Mouse (Mus musculus): ENCODE measurements around the gene Fntb.

Fntb gene

GRCm38 (mm10) chr12:76765354-76765851 lies at the start of gene Fntb, which contains the start of gene Churc1:
Fntb (plus strand) TSS chr12:76765589.
Churc1 (plus strand) TSS chr12:76765538.
- in situ Hi-C loops (cut with MboI; ENCODE audit: unreplicated experiment in 2 of 2) = loop anchor here in 1 of 2 experiments (25.0 kb wide), 1 partner anchor 478 kb away; no protein-coding TSS in a partner anchor

DNA sequence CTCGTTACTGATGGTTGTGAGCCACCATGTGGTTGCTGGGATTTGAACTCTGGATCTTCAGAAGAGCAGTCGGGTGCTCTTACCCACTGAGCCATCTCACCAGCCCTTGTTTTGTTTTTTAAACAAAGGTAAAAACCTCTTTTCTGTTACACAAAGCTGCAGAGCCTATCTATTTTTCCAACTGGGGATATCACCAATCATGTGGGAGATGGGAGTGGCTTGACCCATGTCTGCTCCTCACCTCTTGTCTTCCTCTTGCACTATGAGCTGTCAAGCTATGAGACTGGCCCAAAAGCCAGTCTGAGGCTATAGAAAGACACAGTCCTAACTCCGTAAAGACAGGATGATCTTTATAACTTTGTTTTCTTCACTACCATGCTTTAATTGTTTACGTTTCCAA lies 47.0 kb upstream of the Fntb start:
- in situ Hi-C loops (cut with MboI; ENCODE audit: unreplicated experiment in 2 of 2) = no loop called here

- in situ Hi-C loops (cut with MboI; ENCODE audit: unreplicated experiment in 2 of 2) = no loop called here
Observed at GRCm38 (mm10) chr12:76720572-76720971, 44.8 kb upstream of the Fntb start.

DNA sequence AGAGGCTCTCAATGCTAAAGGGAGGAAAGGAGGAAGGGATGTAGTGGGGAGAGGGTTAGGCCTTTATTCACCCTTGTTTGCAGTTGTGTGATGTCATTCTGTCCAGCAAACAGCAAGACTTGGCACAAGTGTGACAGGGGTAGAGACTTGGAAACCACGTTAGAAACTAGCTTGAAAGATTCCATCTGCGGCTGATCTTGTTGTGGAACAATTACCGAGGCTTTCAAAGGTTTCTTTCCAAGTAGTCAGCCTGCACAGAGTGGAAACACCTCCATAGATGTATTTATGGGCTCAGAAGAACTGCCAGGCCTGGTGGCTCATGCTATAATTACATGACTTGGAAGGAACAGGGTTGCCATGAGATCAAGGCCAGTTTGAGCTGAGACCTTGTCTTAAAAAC lies 43.4 kb upstream of the Fntb start:
- in situ Hi-C loops (cut with MboI; ENCODE audit: unreplicated experiment in 2 of 2) = no loop called here

DNA sequence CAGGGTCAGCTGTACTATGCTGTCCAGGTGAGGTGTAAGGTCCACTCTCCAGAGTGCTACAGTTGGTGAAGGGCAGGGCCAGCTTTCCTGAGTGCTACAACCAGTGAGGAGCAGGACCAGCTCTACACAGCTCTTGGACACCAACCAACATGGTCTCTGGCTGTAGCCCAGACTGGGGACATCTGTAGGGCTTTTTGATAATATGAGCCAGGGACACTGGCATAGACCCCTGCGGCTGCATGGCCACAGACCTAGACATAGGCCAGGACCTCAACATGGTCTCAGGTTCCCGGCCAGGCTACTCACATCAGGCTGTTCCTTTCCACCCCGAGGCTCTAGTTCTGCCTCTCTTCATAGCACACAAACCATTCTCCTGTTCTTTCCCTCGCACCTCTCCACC lies 37.4 kb upstream of the Fntb start:
- in situ Hi-C loops (cut with MboI; ENCODE audit: unreplicated experiment in 2 of 2) = no loop called here

DNA sequence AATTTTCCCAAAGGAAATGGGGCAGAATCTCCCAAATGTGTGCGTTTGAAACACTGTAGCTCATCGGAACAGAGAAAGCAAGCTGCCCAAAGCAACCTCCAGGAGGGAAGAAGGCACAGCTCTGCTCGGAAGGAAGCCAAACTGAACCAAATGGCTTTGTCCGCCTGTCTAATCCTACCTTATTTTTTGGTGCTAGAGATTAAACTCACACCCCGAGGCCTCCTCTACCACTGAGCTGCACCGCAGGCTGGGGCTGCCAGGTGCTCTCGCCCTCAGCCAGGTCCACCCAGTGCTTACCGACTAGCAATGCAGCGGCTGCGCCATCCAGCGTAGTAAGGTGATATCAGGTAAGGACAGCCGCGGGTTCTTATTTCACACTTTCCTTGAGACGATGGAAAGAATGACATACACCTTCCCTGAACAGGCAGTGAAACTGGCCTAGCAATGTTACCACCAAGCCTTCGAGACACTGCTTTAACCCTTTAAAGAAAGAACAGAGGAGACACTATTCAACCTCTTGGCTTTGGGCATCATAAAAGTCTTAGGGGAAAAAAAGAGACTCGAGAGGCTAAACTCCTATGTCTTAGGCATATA lies 14.4 kb upstream of the Fntb start:
- in situ Hi-C loops (cut with MboI; ENCODE audit: unreplicated experiment in 2 of 2) = loop anchor here in 1 of 2 experiments (25.0 kb wide), 1 partner anchor 464 kb away; no protein-coding TSS in a partner anchor

DNA sequence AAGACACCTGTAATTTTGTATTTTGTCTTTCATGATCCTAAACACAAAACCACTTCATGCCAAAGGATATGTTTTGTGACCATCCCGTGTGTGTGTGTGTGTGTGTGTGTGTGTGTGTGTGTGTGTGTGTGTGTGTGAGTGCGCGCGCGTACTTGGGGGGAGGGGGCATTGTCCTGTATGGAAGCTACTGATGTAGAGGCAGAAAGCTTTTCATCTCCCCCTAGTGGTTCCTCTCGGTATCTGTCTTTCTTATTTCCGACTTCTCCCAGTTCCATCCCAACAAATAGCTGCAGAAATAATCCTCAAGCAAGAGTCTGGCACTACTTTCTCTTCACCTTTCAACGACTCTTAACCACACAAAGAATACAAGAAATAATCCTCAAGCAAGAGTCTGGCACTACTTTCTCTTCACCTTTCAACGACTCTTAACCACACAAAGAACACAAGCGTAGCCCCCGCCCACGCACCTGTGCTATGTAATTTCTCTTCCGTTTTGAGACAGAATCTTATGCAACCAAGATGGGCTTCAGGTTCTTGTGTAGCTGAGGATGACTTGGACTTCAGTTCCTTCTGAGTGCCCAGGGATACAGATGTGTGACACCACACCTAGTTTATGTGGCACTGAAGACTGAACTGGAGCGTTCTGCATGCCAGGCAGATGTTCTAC lies 12.6 kb upstream of the Fntb start:
- in situ Hi-C loops (cut with MboI; ENCODE audit: unreplicated experiment in 2 of 2) = loop anchor here in 1 of 2 experiments (25.0 kb wide), 1 partner anchor 465 kb away; no protein-coding TSS in a partner anchor

- in situ Hi-C loops (cut with MboI; ENCODE audit: unreplicated experiment in 2 of 2) = loop anchor here in 1 of 2 experiments (25.0 kb wide), 1 partner anchor 479 kb away; no protein-coding TSS in a partner anchor
Observed at GRCm38 (mm10) chr12:76765901-76766630, 677 bp downstream of the Fntb start.

DNA sequence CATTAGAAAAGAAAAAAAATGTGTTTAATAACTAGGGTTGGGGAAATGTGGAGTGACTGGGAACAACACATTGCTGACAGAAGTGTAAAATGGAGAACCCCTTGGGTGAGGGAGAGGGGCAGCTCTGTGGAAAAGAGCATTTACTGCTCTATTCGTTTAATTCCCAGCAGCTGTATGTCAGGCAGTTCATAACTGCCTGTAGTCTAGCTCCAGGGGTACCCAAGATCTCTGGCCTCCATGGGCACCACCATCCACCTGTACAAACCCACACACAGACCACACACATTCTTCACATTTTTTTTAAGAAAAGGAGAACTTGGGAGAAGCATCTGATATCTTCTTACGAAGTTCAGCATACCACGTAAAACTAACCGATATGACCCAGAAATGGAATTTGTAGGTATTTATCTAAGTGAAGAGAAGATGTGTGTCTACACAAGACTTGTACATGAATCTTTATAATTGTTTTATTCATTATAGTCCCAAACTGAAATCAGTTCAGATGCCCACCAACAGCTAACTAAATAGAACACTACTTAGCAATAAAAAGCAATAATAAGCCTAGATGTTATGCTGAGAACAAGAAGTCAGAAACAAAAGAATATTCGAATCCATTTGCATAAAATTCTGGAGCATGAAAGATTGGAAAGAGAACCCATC lies 5.6 kb downstream of the Fntb start:
- in situ Hi-C loops (cut with MboI; ENCODE audit: unreplicated experiment in 2 of 2) = loop anchor here in 1 of 2 experiments (25.0 kb wide), 1 partner anchor 484 kb away; no protein-coding TSS in a partner anchor

- in situ Hi-C loops (cut with MboI; ENCODE audit: unreplicated experiment in 2 of 2) = loop anchor here in 1 of 2 experiments (25.0 kb wide), 1 partner anchor 484 kb away; no protein-coding TSS in a partner anchor
Observed at GRCm38 (mm10) chr12:76771540-76771939, 6.2 kb downstream of the Fntb start.

DNA sequence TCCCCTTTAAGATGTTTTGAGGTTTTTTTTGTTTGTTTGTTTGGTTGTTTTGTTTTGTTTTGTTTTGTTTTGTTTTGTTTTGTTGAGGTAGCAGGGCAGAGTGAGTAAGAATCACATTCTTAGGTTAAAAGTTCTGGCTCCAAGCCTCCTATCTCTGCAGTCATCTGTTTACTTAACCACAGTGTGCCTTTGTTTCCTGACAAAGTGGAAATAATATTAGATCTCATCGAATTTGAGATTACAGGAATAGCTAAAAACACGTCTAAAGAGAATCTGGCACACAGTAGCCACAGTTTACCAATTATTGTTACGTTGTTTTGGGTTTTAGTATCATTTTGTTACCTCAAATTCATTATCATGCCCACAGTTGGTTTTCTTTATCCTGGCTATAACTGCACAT lies 9.3 kb downstream of the Fntb start:
- in situ Hi-C loops (cut with MboI; ENCODE audit: unreplicated experiment in 2 of 2) = loop anchor here in 1 of 2 experiments (25.0 kb wide), 1 partner anchor 487 kb away; no protein-coding TSS in a partner anchor

DNA sequence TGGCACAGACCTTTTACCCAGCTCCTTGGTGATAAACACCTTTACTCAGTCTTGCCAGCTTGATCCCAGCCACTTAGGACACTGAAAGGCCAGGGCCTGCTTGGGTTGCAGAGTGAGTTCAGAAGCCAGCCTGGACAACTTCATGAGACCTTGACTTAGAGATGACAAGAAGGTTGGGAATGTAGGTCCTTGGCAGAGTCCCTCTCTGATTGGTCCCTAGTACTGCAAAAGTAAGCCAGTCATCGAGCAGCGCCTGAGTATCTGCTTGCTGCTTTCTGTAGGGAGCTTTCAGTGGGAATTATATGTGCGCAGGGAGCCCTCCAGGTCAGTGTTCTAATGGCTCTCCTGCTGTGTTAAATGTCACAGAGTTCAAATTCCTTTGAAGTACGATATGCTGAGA lies 9.7 kb downstream of the Fntb start:
- in situ Hi-C loops (cut with MboI; ENCODE audit: unreplicated experiment in 2 of 2) = no loop called here

GRCm38 (mm10) chr12:76776898-76777297 lies 11.5 kb downstream of the Fntb start:
- in situ Hi-C loops (cut with MboI; ENCODE audit: unreplicated experiment in 2 of 2) = no loop called here

DNA sequence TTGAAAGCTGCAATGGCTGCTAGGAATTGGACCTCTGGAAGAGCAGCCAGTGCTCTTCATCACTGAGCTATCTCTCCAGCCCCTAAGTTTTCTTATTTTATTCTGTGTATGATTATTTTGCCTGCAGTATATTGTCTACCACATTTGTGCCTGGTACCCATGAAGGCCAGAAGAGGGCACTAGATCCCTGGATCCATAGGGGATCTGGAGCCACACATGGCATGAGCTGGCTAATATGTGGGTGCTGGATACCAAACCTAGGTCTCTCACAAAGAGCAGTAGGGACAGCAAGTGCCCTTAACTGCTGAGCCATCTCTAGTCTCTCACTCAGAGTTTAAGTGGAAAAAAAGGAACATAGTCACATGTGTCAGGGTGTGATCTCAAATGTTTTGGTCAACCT lies 12.5 kb downstream of the Fntb start:
- in situ Hi-C loops (cut with MboI; ENCODE audit: unreplicated experiment in 2 of 2) = no loop called here

- in situ Hi-C loops (cut with MboI; ENCODE audit: unreplicated experiment in 2 of 2) = no loop called here
Observed at GRCm38 (mm10) chr12:76778305-76779083, 13.1 kb downstream of the Fntb start.

DNA sequence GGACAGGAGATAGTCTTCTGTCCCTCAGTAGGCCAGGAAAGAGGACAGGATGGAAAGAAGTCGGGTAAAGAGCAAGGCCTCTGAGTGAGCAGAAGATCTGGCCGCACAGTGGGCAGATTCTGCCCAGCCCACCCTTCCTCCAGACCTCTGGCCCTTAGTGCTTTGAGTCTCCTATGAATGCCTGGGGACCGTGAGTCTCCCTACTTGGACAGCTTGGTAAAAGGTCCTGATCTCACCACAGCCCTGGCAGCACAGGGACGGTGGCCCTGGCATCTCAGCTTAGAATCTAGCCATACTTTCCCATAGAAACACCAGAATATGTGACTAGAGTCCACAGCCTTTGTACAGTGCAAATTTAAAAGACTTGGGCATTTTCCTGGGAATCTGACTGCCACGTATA lies 14.6 kb downstream of the Fntb start:
- in situ Hi-C loops (cut with MboI; ENCODE audit: unreplicated experiment in 2 of 2) = no loop called here

- in situ Hi-C loops (cut with MboI; ENCODE audit: unreplicated experiment in 2 of 2) = no loop called here
Observed at GRCm38 (mm10) chr12:76780639-76781468, 15.5 kb downstream of the Fntb start.

GRCm38 (mm10) chr12:76784056-76784619 lies 18.7 kb downstream of the Fntb start:
- in situ Hi-C loops (cut with MboI; ENCODE audit: unreplicated experiment in 2 of 2) = no loop called here

Data from v-Abl transformed pro-B cells (cell line).